Mouse (Mus musculus): ENCODE results near the gene Rnf223. TPM values are rescaled to one million over a fixed set of nuclear protein-coding genes. Genes with fewer than 3 reads are reported as not detected.

The Rnf223 gene
- polyA plus RNA-seq (2015; fragmentation: Nextera tagmentation; extraction: Ambion mirVana), result 0.66 and 0.93 TPM in 2 replicates

GRCm38 (mm10) chr4:156130436-156130835 is at the start of gene Rnf223:
Rnf223 (plus strand) TSS chr4:156130513.
- Histone ChIP-seq H3K4me2 (replicated peaks) (no peak within 1 kb of the TSS), H3K36me3 (peaks cover 27% of the 10 kb centered on the region), H3K9me3 (no peaks in the 10 kb centered on the region), H3K9ac (replicated peaks) (no peak within 1 kb of the TSS), H3K27me3 (no peaks in the 10 kb centered on the region), H3K27ac (no peak within 1 kb of the TSS), H3K4me1 (replicated peaks) (0 out of 2 replicates have a peak, but pooled peaks cover 4% of the 10 kb centered on the region), H3K4me3 (replicated peaks) (no peak within 1 kb of the TSS)
- no peak for ATAC-seq
- 86% methylated on average over 15 of the region's 15 CpGs for WGBS

- Histone ChIP-seq H3K4me2 (replicated peaks) (no peak overlapping the region), H3K9ac (replicated peaks) (no peak overlapping the region), H3K4me1 (replicated peaks) (peaks cover 5% of the 10 kb centered on the region), H3K27ac (no peak overlapping the region), H3K4me3 (replicated peaks) (no peak overlapping the region), H3K36me3 (no peaks in the 10 kb centered on the region), H3K27me3 (peaks cover 11% of the 10 kb centered on the region), H3K9me3 (no peaks in the 10 kb centered on the region)
- 73% methylated on average over 4 of the region's 4 CpGs for WGBS
- ATAC-seq, result no peak
Measured at GRCm38 (mm10) chr4:156082621-156083234, 47.6 kb upstream of the Rnf223 start.

DNA sequence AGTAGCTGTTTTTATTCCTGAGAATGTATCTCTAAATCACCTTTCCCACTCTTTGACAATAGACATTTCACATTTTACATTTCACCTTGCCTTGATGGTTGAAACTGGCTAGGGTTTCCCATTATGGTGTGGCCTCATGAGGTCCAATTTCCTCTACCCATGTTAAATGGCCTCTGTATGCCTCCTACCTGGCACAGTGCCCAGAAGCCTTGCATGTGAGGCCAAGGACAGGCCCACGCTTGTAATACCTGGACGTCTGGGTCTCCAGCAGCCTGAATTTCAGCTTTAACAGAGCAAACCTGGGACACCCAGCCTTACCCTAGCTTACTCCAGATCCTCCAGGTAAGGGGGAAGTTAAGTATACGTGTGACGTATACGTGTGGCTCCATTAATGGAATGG is 47.0 kb upstream of the Rnf223 start:
- no peak overlapping the region for H3K9ac ChIP-seq (replicated peaks)
- H3K27me3 ChIP-seq, result peaks cover 5% of the 10 kb centered on the region
- H3K4me1 ChIP-seq (replicated peaks), result no peaks in the 10 kb centered on the region
- no peak overlapping the region for H3K4me3 ChIP-seq (replicated peaks)
- no peaks in the 10 kb centered on the region for H3K9me3 ChIP-seq
- no peak for ATAC-seq
- no peak overlapping the region for H3K4me2 ChIP-seq (replicated peaks)
- WGBS, result 89% methylated on average over 5 of the region's 5 CpGs
- no peak overlapping the region for H3K27ac ChIP-seq
- no peaks in the 10 kb centered on the region for H3K36me3 ChIP-seq

- Histone ChIP-seq H3K9me3 (no peaks in the 10 kb centered on the region), H3K4me2 (replicated peaks) (no peak overlapping the region), H3K27me3 (no peaks in the 10 kb centered on the region), H3K9ac (replicated peaks) (no peak overlapping the region), H3K4me3 (replicated peaks) (no peak overlapping the region), H3K27ac (no peak overlapping the region), H3K36me3 (no peaks in the 10 kb centered on the region), H3K4me1 (replicated peaks) (no peaks in the 10 kb centered on the region)
- 85% methylated on average over 9 of the region's 9 CpGs for WGBS
- ATAC-seq, result no peak
Measured at GRCm38 (mm10) chr4:156084096-156084879, 46.0 kb upstream of the Rnf223 start.

GRCm38 (mm10) chr4:156085256-156085655 is 45.1 kb upstream of the Rnf223 start:
- Histone ChIP-seq H3K4me1 (replicated peaks) (no peaks in the 10 kb centered on the region), H3K27ac (no peak overlapping the region), H3K27me3 (no peaks in the 10 kb centered on the region), H3K9ac (replicated peaks) (no peak overlapping the region), H3K9me3 (no peaks in the 10 kb centered on the region), H3K4me3 (replicated peaks) (no peak overlapping the region), H3K4me2 (replicated peaks) (no peak overlapping the region), H3K36me3 (no peaks in the 10 kb centered on the region)
- no peak for ATAC-seq
- WGBS, result 85% methylated on average over 8 of the region's 8 CpGs

- no peaks in the 10 kb centered on the region for H3K36me3 ChIP-seq
- no peak for ATAC-seq
- H3K27ac ChIP-seq, result no peak overlapping the region
- no peak overlapping the region for H3K9ac ChIP-seq (replicated peaks)
- no peaks in the 10 kb centered on the region for H3K27me3 ChIP-seq
- no peaks in the 10 kb centered on the region for H3K9me3 ChIP-seq
- H3K4me2 ChIP-seq (replicated peaks), result no peak overlapping the region
- 39% methylated on average over 5 of the region's 5 CpGs for WGBS
- H3K4me3 ChIP-seq (replicated peaks), result no peak overlapping the region
- H3K4me1 ChIP-seq (replicated peaks), result no peaks in the 10 kb centered on the region
Measured at GRCm38 (mm10) chr4:156087398-156088087, 42.8 kb upstream of the Rnf223 start.

GRCm38 (mm10) chr4:156091236-156091635 is 39.1 kb upstream of the Rnf223 start:
- H3K36me3 ChIP-seq, result no peaks in the 10 kb centered on the region
- H3K9ac ChIP-seq (replicated peaks), result no peak overlapping the region
- ATAC-seq, result no peak
- H3K4me3 ChIP-seq (replicated peaks), result no peak overlapping the region
- WGBS, result 67% methylated on average over 1 of the region's 1 CpGs
- H3K4me2 ChIP-seq (replicated peaks), result no peak overlapping the region
- H3K4me1 ChIP-seq (replicated peaks), result no peaks in the 10 kb centered on the region
- H3K27ac ChIP-seq, result no peak overlapping the region
- H3K9me3 ChIP-seq, result no peaks in the 10 kb centered on the region
- no peaks in the 10 kb centered on the region for H3K27me3 ChIP-seq

GRCm38 (mm10) chr4:156092765-156093164 is 37.5 kb upstream of the Rnf223 start:
- Histone ChIP-seq H3K9ac (replicated peaks) (no peak overlapping the region), H3K27me3 (no peaks in the 10 kb centered on the region), H3K4me3 (replicated peaks) (no peak overlapping the region), H3K36me3 (no peaks in the 10 kb centered on the region), H3K27ac (no peak overlapping the region), H3K9me3 (no peaks in the 10 kb centered on the region), H3K4me1 (replicated peaks) (no peaks in the 10 kb centered on the region), H3K4me2 (replicated peaks) (no peak overlapping the region)
- no peak for ATAC-seq
- 84% methylated on average over 1 of the region's 1 CpGs for WGBS

DNA sequence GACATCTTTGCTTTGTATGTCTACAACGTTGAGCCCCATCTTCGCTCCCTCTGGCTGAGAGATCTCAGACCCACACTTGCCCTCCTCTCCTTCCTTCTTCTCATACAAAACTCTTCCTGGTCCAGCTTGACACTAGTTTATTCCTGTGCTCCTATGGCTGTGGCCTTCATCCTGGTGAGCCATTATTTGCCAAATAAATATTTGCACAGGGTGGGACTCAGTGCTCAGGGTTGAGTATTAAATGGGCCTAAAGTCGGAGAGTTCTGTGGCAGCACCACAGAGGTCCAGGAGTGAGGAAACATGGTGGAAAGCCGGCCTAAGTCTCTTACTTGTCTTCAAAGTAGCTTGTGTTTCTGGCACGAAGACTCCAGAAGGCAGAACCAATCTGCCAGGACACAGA is 36.6 kb upstream of the Rnf223 start:
- Histone ChIP-seq H3K9ac (replicated peaks) (no peak overlapping the region), H3K4me2 (replicated peaks) (no peak overlapping the region), H3K9me3 (no peaks in the 10 kb centered on the region), H3K27ac (no peak overlapping the region), H3K4me3 (replicated peaks) (no peak overlapping the region), H3K27me3 (no peaks in the 10 kb centered on the region), H3K4me1 (replicated peaks) (no peaks in the 10 kb centered on the region), H3K36me3 (no peaks in the 10 kb centered on the region)
- 83% methylated on average over 5 of the region's 5 CpGs for WGBS
- no peak for ATAC-seq

DNA sequence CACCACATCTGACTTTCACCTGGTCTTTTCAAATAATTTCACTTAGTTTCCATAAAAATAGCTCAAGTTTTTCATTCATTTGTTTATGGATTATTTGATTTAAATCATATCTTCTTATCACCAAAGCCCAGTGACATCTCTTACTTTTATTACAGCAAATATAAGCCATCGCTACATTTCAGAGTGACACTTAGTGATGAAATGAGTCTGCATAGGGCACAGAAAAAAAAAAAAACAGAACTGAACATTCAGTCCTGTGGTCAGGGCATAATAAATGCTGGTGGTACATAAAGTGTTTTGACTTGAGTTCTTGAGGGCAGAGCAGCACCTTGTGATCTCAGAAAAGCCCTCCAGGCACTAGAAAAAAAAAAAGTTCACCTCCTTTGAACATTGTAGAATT is 34.1 kb upstream of the Rnf223 start:
- H3K4me2 ChIP-seq (replicated peaks), result no peak overlapping the region
- H3K9me3 ChIP-seq, result no peaks in the 10 kb centered on the region
- H3K27ac ChIP-seq, result no peak overlapping the region
- WGBS, result 98% methylated on average over 1 of the region's 1 CpGs
- H3K36me3 ChIP-seq, result no peaks in the 10 kb centered on the region
- H3K9ac ChIP-seq (replicated peaks), result no peak overlapping the region
- no peaks in the 10 kb centered on the region for H3K27me3 ChIP-seq
- H3K4me3 ChIP-seq (replicated peaks), result no peak overlapping the region
- H3K4me1 ChIP-seq (replicated peaks), result no peaks in the 10 kb centered on the region
- ATAC-seq, result no peak

- Histone ChIP-seq H3K27ac (no peak overlapping the region), H3K27me3 (no peaks in the 10 kb centered on the region), H3K4me2 (replicated peaks) (no peak overlapping the region), H3K4me1 (replicated peaks) (no peaks in the 10 kb centered on the region), H3K9ac (replicated peaks) (no peak overlapping the region), H3K4me3 (replicated peaks) (no peak overlapping the region), H3K36me3 (no peaks in the 10 kb centered on the region), H3K9me3 (no peaks in the 10 kb centered on the region)
- 65% methylated on average over 9 of the region's 9 CpGs for WGBS
- no peak for ATAC-seq
Measured at GRCm38 (mm10) chr4:156097770-156098366, 32.4 kb upstream of the Rnf223 start.

DNA sequence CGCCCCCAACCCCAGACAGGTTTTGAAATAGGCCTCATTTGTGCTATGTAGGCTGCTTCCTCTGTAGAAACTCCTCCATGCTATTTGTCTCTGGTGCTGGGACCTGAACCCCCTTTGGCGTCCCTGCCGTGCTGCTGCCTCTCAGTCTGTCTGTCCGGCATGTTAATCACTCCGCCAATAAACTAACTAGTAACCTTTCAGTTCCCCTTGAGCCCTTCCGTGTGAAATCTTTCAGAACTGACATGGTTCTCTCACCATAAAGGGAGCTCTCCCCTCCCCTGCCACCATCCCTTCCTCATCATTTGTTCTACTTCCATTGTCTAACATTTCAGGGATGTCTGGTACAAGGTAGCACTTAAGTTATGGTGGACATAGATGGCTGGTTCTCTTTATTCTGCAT is 30.9 kb upstream of the Rnf223 start:
- ATAC-seq, result no peak

More for the DNA sequence above, 30.9 kb upstream of the Rnf223 start:
- Histone ChIP-seq H3K4me1 (replicated peaks) (no peaks in the 10 kb centered on the region), H3K4me3 (replicated peaks) (no peak overlapping the region), H3K9me3 (no peaks in the 10 kb centered on the region), H3K27me3 (no peaks in the 10 kb centered on the region), H3K4me2 (replicated peaks) (no peak overlapping the region), H3K9ac (replicated peaks) (no peak overlapping the region), H3K36me3 (no peaks in the 10 kb centered on the region), H3K27ac (no peak overlapping the region)
- 76% methylated on average over 6 of the region's 6 CpGs for WGBS

Measured in midbrain, embryonic 13.5 days (tissue).